Mouse (Mus musculus): ENCODE measurements around the gene Fam172a.
"Not testable (repeated sequence)": the region's sequence is repeated elsewhere in the genome, so short reads cannot be mapped to it uniquely, and the experiment has no call there.

Fam172a gene

DNA sequence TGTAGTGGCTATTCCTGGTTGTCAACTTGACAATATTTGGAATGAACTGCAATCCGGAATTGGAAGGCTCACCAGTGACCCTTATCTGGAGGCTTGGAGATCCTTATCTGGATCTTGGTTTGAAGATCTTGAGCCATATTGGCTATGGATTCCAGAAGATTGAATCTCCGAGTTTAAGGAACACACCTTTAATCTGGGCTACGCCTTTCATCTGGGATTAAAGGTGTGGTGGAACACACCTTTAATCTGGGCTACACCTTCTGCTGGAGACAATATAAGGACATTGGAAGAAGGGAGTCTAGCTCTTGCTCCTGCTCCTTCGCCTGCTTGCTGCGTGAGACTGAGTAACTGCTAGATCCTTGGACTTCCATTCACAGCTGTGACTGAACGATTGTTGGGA is at the start of gene Fam172a:
Fam172a (plus strand) TSS at position 301 of the 400 bp plus-strand sequence.
- DNase-seq = not testable (repeated sequence)

DNA sequence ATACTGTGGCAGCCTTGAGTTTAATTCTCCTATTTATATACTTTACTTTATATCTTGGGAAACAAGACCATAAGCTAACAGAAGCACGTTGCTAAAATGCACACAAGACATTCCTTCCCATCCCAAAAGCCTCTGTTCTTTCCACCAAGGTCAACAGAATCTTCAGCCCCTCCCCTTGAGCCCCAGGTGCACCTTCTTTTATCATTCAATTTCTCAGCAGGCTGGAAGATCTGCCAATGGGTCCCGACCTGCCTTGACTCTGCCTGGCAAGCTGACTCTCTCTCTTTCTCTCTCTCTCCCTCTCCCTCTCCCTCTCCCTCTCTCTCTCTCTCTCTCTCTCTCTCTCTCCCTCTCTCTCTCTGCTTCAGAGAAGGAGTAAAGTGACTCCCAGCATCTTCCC is 13.2 kb upstream of the Fam172a start:
- DNase-seq = no peak

DNA sequence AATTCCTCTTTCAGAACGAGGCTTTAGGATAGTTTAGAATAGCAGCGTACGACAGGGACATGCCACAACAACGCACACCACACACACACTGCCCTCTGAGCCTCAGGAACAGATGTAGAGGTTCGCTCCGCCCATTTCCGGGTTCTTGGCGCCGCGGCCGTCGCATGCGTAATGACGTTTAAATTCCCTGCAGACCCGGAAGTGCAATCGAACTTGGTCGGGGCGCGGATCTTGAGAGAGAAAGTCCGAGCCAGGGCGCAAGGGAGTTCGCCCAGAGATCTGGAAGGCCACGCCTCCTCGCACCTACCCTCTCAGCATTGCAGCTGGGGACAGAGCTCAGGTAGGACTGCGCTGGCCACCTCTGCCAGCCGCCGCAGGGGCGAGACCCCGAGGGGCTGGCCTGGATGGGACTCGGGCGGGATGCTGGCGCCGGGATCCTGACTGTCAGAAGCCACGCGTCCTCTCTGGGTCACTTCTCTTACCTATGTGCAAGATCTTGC is 6.7 kb downstream of the Fam172a start:
- DNase-seq = peak; percentile 96

DNA sequence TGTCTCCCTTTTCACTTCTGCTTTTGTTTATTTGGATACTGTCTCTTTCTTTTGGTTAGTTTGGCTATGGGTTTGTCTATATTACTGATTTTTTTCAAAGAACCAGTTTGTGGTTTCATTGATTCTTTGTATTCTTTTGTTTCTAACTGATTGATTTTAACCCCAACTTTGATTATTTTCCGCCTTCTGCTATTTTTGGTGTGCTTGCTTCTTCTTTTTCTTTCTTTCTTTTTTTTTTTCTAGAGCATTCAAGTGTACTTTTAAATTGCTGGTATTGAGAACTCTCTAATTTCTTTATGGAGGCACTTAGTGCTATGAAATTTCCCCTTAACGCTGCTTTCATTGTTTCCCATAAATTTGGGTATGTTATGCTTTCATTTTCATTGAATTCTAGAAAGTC is 15.7 kb downstream of the Fam172a start:
- no peak for DNase-seq

DNA sequence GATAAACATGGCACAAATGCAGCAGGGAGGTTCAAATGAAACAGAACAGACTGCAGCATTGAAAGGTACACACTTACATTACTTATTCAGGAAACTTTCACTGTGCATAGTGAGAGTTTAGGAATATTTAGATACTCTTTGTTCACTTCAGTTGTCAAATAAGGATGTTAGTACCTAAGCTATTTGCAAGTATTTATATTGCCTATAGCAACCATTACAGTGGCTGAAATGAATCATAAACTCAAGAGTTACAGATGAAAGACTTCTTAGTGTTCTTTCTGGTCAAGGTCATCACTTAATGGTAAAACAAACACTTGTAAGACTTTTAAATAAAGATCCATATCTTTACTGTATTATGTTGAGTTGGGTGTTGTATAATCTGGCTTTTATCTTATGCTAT is 41.0 kb downstream of the Fam172a start:
- no peak for DNase-seq

- no peak for DNase-seq
Measured at GRCm38 (mm10) chr13:77777606-77778005, 75.8 kb downstream of the Fam172a start.

DNA sequence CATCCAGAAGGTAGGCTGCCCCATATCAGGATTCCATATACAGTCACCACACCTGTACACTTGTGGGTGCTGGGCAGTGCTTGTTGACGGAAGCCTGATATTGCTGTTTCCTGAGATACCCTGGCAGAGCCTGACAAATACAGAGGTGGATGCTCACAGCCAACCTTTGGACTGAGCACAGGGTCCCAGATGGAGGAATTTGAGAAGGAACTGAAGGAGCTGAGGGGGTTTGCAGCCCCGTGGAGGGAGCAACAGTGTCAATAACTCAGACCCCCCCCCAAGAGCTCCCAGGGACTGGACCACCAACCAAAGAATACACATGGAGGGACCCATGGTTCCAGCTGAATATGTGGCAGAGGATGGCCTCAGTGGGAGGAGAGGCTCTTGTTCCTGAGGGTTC is 105.5 kb downstream of the Fam172a start:
- not testable (repeated sequence) for DNase-seq

DNA sequence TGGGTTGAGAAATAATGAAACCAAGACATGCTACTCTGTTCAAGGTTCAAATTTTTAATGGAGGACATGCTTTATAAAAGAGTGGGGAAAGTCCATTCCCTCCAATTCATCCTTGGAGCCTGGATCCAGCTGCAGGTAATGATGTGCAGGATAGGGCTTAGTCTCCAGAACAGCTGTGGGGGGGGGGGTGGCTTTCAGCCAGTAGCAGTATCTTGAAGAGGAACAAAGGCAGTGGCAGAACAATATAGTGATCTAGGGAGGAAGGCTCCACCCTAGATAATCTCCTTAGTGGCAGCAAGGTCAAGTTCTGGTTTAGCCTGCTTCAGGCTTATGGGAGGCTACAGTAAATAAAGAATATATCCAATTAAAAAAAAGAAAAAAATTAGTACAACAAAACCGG is 108.6 kb downstream of the Fam172a start:
- DNase-seq = no peak

- no peak for DNase-seq
Measured at GRCm38 (mm10) chr13:77826138-77826537, 124.3 kb downstream of the Fam172a start.

GRCm38 (mm10) chr13:77843017-77843654 is 141.3 kb downstream of the Fam172a start:
- DNase-seq = no peak

- no peak for DNase-seq
Measured at GRCm38 (mm10) chr13:77848868-77849267, 147.0 kb downstream of the Fam172a start.

DNA sequence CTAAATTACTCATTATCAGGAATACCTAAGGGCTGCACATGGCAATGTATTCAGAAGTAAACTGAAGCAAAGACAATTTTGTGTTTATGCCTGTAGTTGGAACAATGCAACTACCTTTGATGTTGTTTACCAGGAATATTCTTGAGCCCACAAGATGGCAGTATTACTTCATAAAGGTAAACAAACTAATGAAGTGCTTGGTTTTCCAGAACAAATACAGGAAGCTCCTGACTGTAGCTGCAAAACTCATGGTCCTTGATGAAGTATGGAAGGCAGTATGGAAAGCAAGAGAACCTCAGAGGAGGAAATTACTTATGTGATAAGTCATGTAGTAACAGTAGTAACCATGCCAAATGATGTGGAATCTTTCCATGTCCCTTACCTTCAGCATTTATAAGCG is 163.0 kb downstream of the Fam172a start:
- DNase-seq = peak; percentile 33

- DNase-seq = no peak
Measured at GRCm38 (mm10) chr13:77868314-77868713, 166.5 kb downstream of the Fam172a start.

GRCm38 (mm10) chr13:77878120-77878519 is 176.3 kb downstream of the Fam172a start:
- DNase-seq = no peak

DNA sequence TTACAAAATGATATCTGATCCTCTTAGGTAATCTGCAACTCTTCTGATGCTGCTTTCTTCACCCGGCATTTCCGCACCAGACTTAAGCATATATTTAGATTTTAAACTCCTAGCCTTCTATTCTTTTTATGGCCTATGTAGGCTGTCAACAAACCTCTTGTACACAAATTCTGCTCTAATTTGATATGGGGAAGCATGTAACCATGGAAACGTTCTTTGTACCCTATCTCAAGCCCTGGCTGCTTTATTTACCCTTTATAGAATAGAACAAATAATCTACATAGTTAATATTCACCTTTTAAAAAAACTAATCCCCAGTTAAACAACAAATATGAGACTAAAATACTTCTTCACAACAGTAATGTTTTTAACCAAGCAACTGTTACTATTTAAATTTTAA is 176.7 kb downstream of the Fam172a start:
- no peak for DNase-seq

GRCm38 (mm10) chr13:77897619-77898018 is 195.8 kb downstream of the Fam172a start:
- DNase-seq = no peak

GRCm38 (mm10) chr13:77898066-77898796 is 196.4 kb downstream of the Fam172a start:
- no peak for DNase-seq

DNA sequence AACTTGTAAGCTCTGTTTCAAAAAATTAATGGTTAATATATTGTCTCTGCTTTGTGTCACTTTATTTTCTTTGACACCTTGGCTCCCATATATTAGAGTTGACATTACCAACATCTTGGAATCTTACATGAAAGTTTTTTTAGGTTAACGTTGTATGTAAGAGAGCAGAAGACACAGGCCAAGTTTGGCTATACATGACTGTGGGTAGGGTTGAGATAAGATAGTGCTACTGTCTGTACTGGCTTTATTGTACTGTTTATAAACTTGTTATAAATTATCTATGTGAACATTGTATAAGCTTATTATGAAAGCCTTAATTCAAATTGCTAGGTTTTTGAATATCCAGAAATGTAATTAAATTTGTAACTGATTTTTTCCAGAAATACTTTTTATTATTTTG is 197.9 kb downstream of the Fam172a start:
- DNase-seq = no peak

DNA sequence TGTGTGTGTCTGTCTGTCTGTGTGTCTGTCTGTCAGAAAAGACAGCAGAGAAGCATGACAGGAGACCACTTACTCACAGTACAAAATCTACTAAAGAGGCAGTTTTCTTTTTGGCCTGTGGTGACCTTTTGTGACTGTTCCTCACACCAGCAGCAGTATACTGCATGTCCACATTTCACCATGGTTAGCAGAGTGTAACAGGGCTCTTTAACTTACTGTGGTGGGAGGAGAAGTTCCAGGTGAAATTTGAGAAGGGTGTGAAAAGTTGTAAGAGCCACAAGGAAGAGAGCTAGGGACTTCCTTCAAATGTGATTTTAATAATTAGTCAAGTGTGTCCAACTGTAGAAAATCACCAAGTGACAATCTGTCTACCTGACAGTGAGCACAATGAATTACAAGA is 199.0 kb downstream of the Fam172a start:
- no peak for DNase-seq

GRCm38 (mm10) chr13:77909184-77909583 is 207.4 kb downstream of the Fam172a start:
- DNase-seq = no peak

DNA sequence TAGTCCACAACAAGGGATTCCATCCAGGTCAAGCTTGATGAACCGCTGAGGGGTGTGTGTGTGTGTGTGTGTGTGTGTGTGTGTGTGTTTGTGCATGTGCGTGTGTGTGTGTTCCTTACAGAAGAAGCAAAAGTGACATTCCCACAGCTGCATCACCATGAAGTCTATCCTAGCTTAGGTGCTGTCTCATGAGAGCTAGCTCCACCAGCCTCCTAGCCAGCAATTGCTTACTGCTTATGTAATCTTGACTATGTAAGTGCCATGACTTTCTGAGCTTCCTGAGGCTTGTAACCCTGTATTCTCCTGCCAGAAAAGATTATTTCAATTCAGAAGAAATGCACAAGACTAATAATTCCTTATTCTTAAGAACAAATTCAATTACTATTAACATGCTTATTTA is 221.0 kb downstream of the Fam172a start:
- DNase-seq = no peak

GRCm38 (mm10) chr13:77957611-77958010 is 255.8 kb downstream of the Fam172a start:
- DNase-seq = no peak

DNA sequence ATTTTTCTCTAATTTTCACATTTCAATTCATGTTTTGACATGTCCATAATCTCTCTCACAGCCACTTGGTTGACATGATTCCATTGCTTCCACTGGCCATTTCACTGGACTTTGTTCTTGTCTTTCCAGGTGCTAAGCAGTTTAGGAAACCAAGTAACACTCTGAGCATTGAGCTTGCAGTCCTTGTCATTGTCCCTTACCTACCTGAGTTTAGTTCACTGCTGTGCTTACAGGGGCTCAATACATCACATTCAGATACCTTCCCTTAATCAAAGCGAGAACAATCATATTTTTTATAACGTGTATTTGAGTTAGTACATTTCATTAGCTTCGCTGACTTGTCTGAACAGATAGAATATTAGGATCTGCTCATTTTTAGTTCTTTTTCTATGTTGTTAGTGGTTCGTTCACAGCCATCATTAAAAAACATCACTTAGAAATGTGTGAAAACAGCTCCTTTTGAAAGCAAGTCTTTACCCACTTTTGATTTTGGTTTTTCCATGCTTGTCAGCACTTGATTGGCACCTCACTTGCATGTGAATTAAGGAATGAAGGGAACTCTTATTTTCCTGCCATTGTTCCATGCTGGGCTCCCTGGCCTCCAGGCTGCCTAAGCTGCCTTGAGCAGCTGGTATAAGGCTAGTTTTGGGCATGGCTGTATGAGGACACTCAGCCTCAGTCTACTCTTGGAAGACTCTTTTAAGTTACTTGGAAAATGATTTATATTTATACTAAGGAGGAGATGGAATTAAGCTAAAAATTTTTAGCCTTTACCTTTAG is 257.9 kb downstream of the Fam172a start:
- DNase-seq = no peak

DNA sequence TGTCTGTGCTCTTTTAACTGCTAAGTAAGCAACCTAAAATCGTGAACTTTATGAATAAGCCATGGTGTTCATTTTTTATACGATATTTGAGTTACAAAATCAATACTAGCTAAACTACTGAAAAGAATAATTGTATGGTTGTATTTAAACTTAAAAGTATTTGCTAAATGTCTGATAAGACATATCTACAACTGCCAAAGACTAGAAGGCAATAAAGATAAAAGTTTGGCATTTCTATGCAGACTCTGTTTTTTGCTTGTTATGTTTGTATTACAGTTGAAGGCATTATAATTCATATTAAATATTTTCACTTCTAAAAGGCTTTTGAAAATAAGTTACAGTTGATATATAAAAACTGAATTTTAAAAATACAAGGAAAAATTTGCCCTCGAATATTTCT is 274.4 kb downstream of the Fam172a start:
- no peak for DNase-seq
